Mouse (Mus musculus): ENCODE measurements around the gene Snx4. TPM values are rescaled to one million over a fixed set of nuclear protein-coding genes. Genes with fewer than 3 reads are reported as not detected.

Gene Snx4
- polyA plus RNA-seq, 1 experiment from 2014 or later, result 81.4 TPM

GRCm38 (mm10) chr16:33271824-33272223 lies 20.6 kb downstream of the Snx4 start:
- H3K9ac ChIP-seq, result no peak overlapping the region
- WGBS, result 91% methylated on average over 4 of the region's 4 CpGs
- ATAC-seq (ENCODE audit: insufficient number of reproducible peaks, low FRiP score), result no peak
- H3K27me3 ChIP-seq (replicated peaks), result no peaks in the 10 kb centered on the region
- no peaks in the 10 kb centered on the region for H3K4me1 ChIP-seq (replicated peaks)
- H3K36me3 ChIP-seq, result peaks cover 54% of the 10 kb centered on the region
- H3K4me3 ChIP-seq, result no peak overlapping the region
- H3K27ac ChIP-seq (ENCODE audit: poor library complexity, severe bottlenecking), result no peak overlapping the region
- H3K4me2 ChIP-seq, result no peak overlapping the region
- no peaks in the 10 kb centered on the region for H3K9me3 ChIP-seq (replicated peaks)

- Histone ChIP-seq H3K4me1 (replicated peaks) (no peaks in the 10 kb centered on the region; the same call in 1 of the 2 replicates), H3K4me2 (no peak overlapping the region), H3K27ac (ENCODE audit: poor library complexity, severe bottlenecking) (no peak overlapping the region), H3K9ac (no peak overlapping the region), H3K9me3 (replicated peaks) (no peaks in the 10 kb centered on the region), H3K27me3 (replicated peaks) (no peaks in the 10 kb centered on the region), H3K4me3 (no peak overlapping the region), H3K36me3 (peaks cover 67% of the 10 kb centered on the region)
- no peak for ATAC-seq (ENCODE audit: insufficient number of reproducible peaks, low FRiP score)
- WGBS, result 42% methylated on average over 1 of the region's 1 CpGs
Observed at GRCm38 (mm10) chr16:33283079-33283478, 31.8 kb downstream of the Snx4 start.

GRCm38 (mm10) chr16:33288536-33288935 lies 37.3 kb downstream of the Snx4 start:
- Histone ChIP-seq H3K27me3 (replicated peaks) (no peaks in the 10 kb centered on the region), H3K36me3 (peaks cover 77% of the 10 kb centered on the region), H3K4me1 (replicated peaks) (no peaks in the 10 kb centered on the region), H3K27ac (ENCODE audit: poor library complexity, severe bottlenecking) (no peak overlapping the region), H3K9ac (no peak overlapping the region), H3K4me2 (no peak overlapping the region), H3K9me3 (replicated peaks) (peaks cover 5% of the 10 kb centered on the region), H3K4me3 (no peak overlapping the region)
- WGBS, result 85% methylated on average over 9 of the region's 9 CpGs
- ATAC-seq (ENCODE audit: insufficient number of reproducible peaks, low FRiP score), result no peak

- Histone ChIP-seq H3K27me3 (replicated peaks) (no peaks in the 10 kb centered on the region), H3K4me3 (no peak overlapping the region), H3K4me2 (no peak overlapping the region), H3K36me3 (peaks cover 87% of the 10 kb centered on the region), H3K9me3 (replicated peaks) (peaks cover 5% of the 10 kb centered on the region), H3K9ac (no peak overlapping the region), H3K4me1 (replicated peaks) (no peaks in the 10 kb centered on the region), H3K27ac (ENCODE audit: poor library complexity, severe bottlenecking) (no peak overlapping the region)
- WGBS, result 86% methylated on average over 7 of the region's 7 CpGs
- no peak for ATAC-seq (ENCODE audit: insufficient number of reproducible peaks, low FRiP score)
Observed at GRCm38 (mm10) chr16:33289981-33290380, 38.7 kb downstream of the Snx4 start.

GRCm38 (mm10) chr16:33292241-33292640 lies 41.0 kb downstream of the Snx4 start:
- Histone ChIP-seq H3K4me3 (no peak overlapping the region), H3K4me1 (replicated peaks) (no peaks in the 10 kb centered on the region)
- WGBS, result 92% methylated on average over 7 of the region's 7 CpGs

GRCm38 (mm10) chr16:33294681-33295080 lies 43.4 kb downstream of the Snx4 start:
- Histone ChIP-seq H3K27me3 (replicated peaks) (no peaks in the 10 kb centered on the region), H3K4me3 (no peak overlapping the region), H3K27ac (ENCODE audit: poor library complexity, severe bottlenecking) (no peak overlapping the region), H3K36me3 (peaks cover 86% of the 10 kb centered on the region), H3K4me1 (replicated peaks) (no peaks in the 10 kb centered on the region), H3K4me2 (no peak overlapping the region), H3K9me3 (replicated peaks) (peaks cover 5% of the 10 kb centered on the region), H3K9ac (no peak overlapping the region)
- ATAC-seq (ENCODE audit: insufficient number of reproducible peaks, low FRiP score), result no peak
- 90% methylated on average over 7 of the region's 7 CpGs for WGBS

More at GRCm38 (mm10) chr16:33292241-33292640, 41.0 kb downstream of the Snx4 start:
- H3K9me3 ChIP-seq (replicated peaks), result peaks cover 5% of the 10 kb centered on the region
- no peak for ATAC-seq (ENCODE audit: insufficient number of reproducible peaks, low FRiP score)
- H3K9ac ChIP-seq, result no peak overlapping the region
- H3K27ac ChIP-seq (ENCODE audit: poor library complexity, severe bottlenecking), result no peak overlapping the region
- no peaks in the 10 kb centered on the region for H3K27me3 ChIP-seq (replicated peaks)
- no peak overlapping the region for H3K4me2 ChIP-seq
- peaks cover 94% of the 10 kb centered on the region for H3K36me3 ChIP-seq

GRCm38 (mm10) chr16:33295321-33295720 lies 44.1 kb downstream of the Snx4 start:
- no peak overlapping the region for H3K9ac ChIP-seq
- H3K4me3 ChIP-seq, result no peak overlapping the region
- H3K9me3 ChIP-seq (replicated peaks), result peaks cover 5% of the 10 kb centered on the region
- no peaks in the 10 kb centered on the region for H3K4me1 ChIP-seq (replicated peaks)
- no peak for ATAC-seq (ENCODE audit: insufficient number of reproducible peaks, low FRiP score)
- H3K27ac ChIP-seq (ENCODE audit: poor library complexity, severe bottlenecking), result no peak overlapping the region
- no peaks in the 10 kb centered on the region for H3K27me3 ChIP-seq (replicated peaks)
- peaks cover 87% of the 10 kb centered on the region for H3K36me3 ChIP-seq
- WGBS, result 95% methylated on average over 9 of the region's 9 CpGs
- H3K4me2 ChIP-seq, result no peak overlapping the region

GRCm38 (mm10) chr16:33297493-33297892 lies 46.3 kb downstream of the Snx4 start:
- no peaks in the 10 kb centered on the region for H3K9me3 ChIP-seq (replicated peaks)
- H3K27ac ChIP-seq (ENCODE audit: poor library complexity, severe bottlenecking), result no peak overlapping the region
- H3K4me2 ChIP-seq, result no peak overlapping the region
- no peak overlapping the region for H3K9ac ChIP-seq
- H3K36me3 ChIP-seq, result peaks cover 80% of the 10 kb centered on the region
- WGBS, result 91% methylated on average over 1 of the region's 1 CpGs
- H3K4me3 ChIP-seq, result no peak overlapping the region
- no peaks in the 10 kb centered on the region for H3K27me3 ChIP-seq (replicated peaks)
- no peak for ATAC-seq (ENCODE audit: insufficient number of reproducible peaks, low FRiP score)
- no peaks in the 10 kb centered on the region for H3K4me1 ChIP-seq (replicated peaks)

GRCm38 (mm10) chr16:33306633-33307070 lies 55.4 kb downstream of the Snx4 start:
- H3K27ac ChIP-seq (ENCODE audit: poor library complexity, severe bottlenecking), result no peak overlapping the region
- H3K4me1 ChIP-seq (replicated peaks), result no peaks in the 10 kb centered on the region
- no peak overlapping the region for H3K9ac ChIP-seq
- H3K4me2 ChIP-seq, result no peak overlapping the region
- H3K27me3 ChIP-seq (replicated peaks), result no peaks in the 10 kb centered on the region
- no peak for ATAC-seq (ENCODE audit: insufficient number of reproducible peaks, low FRiP score)
- H3K9me3 ChIP-seq (replicated peaks), result no peaks in the 10 kb centered on the region
- H3K36me3 ChIP-seq, result peaks cover 18% of the 10 kb centered on the region
- 11% methylated on average over 4 of the region's 4 CpGs for WGBS
- H3K4me3 ChIP-seq, result no peak overlapping the region

GRCm38 (mm10) chr16:33307761-33308160 lies 56.5 kb downstream of the Snx4 start:
- Histone ChIP-seq H3K9me3 (replicated peaks) (0 out of 2 replicates have a peak, but pooled peaks cover 3% of the 10 kb centered on the region), H3K9ac (no peak overlapping the region), H3K27me3 (replicated peaks) (no peaks in the 10 kb centered on the region), H3K4me1 (replicated peaks) (no peaks in the 10 kb centered on the region), H3K4me3 (no peak overlapping the region), H3K27ac (ENCODE audit: poor library complexity, severe bottlenecking) (no peak overlapping the region), H3K36me3 (peaks cover 16% of the 10 kb centered on the region), H3K4me2 (no peak overlapping the region)
- no peak for ATAC-seq (ENCODE audit: insufficient number of reproducible peaks, low FRiP score)
- 78% methylated on average over 7 of the region's 7 CpGs for WGBS

- no peak for ATAC-seq (ENCODE audit: insufficient number of reproducible peaks, low FRiP score)
- no peak overlapping the region for H3K4me3 ChIP-seq
- H3K27me3 ChIP-seq (replicated peaks), result no peaks in the 10 kb centered on the region
- H3K4me1 ChIP-seq (replicated peaks), result no peaks in the 10 kb centered on the region
- H3K27ac ChIP-seq (ENCODE audit: poor library complexity, severe bottlenecking), result no peak overlapping the region
- H3K9me3 ChIP-seq (replicated peaks), result 0 out of 2 replicates have a peak, but pooled peaks cover 3% of the 10 kb centered on the region
- 89% methylated on average over 3 of the region's 3 CpGs for WGBS
- H3K36me3 ChIP-seq, result peaks cover 11% of the 10 kb centered on the region
- H3K9ac ChIP-seq, result no peak overlapping the region
- H3K4me2 ChIP-seq, result no peak overlapping the region
Observed at GRCm38 (mm10) chr16:33309066-33309465, 57.8 kb downstream of the Snx4 start.

GRCm38 (mm10) chr16:33315611-33316010 lies 64.4 kb downstream of the Snx4 start:
- H3K4me1 ChIP-seq (replicated peaks), result peaks cover 8% of the 10 kb centered on the region

More at GRCm38 (mm10) chr16:33315611-33316010, 64.4 kb downstream of the Snx4 start:
- 0 out of 2 replicates have a peak, but pooled peaks cover 3% of the 10 kb centered on the region for H3K9me3 ChIP-seq (replicated peaks)
- no peak for ATAC-seq (ENCODE audit: insufficient number of reproducible peaks, low FRiP score)
- no peak overlapping the region for H3K9ac ChIP-seq
- no peak overlapping the region for H3K4me3 ChIP-seq
- H3K4me2 ChIP-seq, result no peak overlapping the region
- 68% methylated on average over 4 of the region's 4 CpGs for WGBS
- no peaks in the 10 kb centered on the region for H3K36me3 ChIP-seq
- no peak overlapping the region for H3K27ac ChIP-seq (ENCODE audit: poor library complexity, severe bottlenecking)
- no peaks in the 10 kb centered on the region for H3K27me3 ChIP-seq (replicated peaks)
